Mouse (Mus musculus) hindbrain, embryonic 11.5 days (tissue): ENCODE results near the gene Acox3. TPM values are rescaled to one million over a fixed set of nuclear protein-coding genes. Genes with fewer than 3 reads are reported as not detected.

Experiments
- ATAC-seq: fragments of 200-750 bp; cut with Nextera tagmentation; 2 replicates; pipeline ENCODE4 v1.8.0; 2017; ENCODE audit warnings: mild to moderate bottlenecking, moderate TSS enrichment, moderate library complexity; ENCODE audit not compliant: low FRiP score
- DNase-seq: peaks from one replicate; pipeline ENCODE4 v3.0.0-alpha.2; 2015; ENCODE audit warnings: low spot score
- H3K27ac ChIP-seq: fragments of 300-500 bp; sonication (generic); 2 replicates; pipeline ENCODE4 v1.5.1; 2014; ENCODE audit warnings: mild to moderate bottlenecking, low read depth, low read length
- H3K27me3 ChIP-seq: fragments of 300-500 bp; sonication (generic); 2 replicates; pipeline ENCODE4 v1.6.1; 2014; ENCODE audit warnings: mild to moderate bottlenecking, low read length, moderate library complexity, mixed read lengths; ENCODE audit not compliant: control insufficient read depth, insufficient read depth
- H3K36me3 ChIP-seq: fragments of 300-500 bp; sonication (generic); 2 replicates; pipeline ENCODE4 v1.6.1; 2014; ENCODE audit warnings: mild to moderate bottlenecking, low read length, moderate library complexity, mixed read lengths; ENCODE audit not compliant: control insufficient read depth, insufficient read depth
- H3K4me1 ChIP-seq: fragments of 300-500 bp; sonication (generic); replicated peaks from 2 replicates; pipeline ENCODE4 v1.6.1; 2014; ENCODE audit warnings: low read length, mixed read lengths; ENCODE audit not compliant: control insufficient read depth, insufficient read depth
- H3K4me2 ChIP-seq: fragments of 300-500 bp; sonication (generic); replicated peaks from 2 replicates; pipeline ENCODE4 v1.6.1; 2014; ENCODE audit warnings: mild to moderate bottlenecking, low read depth, low read length
- H3K4me3 ChIP-seq: fragments of 300-500 bp; sonication (generic); 2 replicates; pipeline ENCODE4 v1.5.1; 2014; ENCODE audit warnings: low read depth, low read length
- H3K9ac ChIP-seq: fragments of 300-500 bp; sonication (generic); 2 replicates; pipeline ENCODE4 v1.6.1; 2014; ENCODE audit warnings: low read depth, low read length
- H3K9me3 ChIP-seq: fragments of 300-500 bp; sonication (generic); 2 replicates; pipeline ENCODE4 v1.6.1; 2016; ENCODE audit warnings: low read length; ENCODE audit not compliant: control insufficient read depth
- WGBS: fragments of 180-500 bp; shearing (Covaris S2); extraction: QIAGEN DNeasy Blood & Tissue Kit; methylation state at CpG from one replicate; pipeline ENCODE4 v1.1.7; 2014; 5-methylcytosine and 5-hydroxymethylcytosine counted together
- polyA plus RNA-seq: library from polyadenylated mRNA; unstranded; fragments of >200 nt; fragmentation: Nextera tagmentation; extraction: Ambion mirVana; gene quantifications from 2 replicates; pipeline ENCODE4 v1.2.1, GENCODE M21; 2014

Gene Acox3
- 14.7 and 15.1 TPM in 2 replicates for polyA plus RNA-seq

- H3K9ac ChIP-seq: peak within 1 kb of the TSS; percentile 40; the same call in 1 of the 2 replicates
- no peaks in the 10 kb centered on the region for H3K9me3 ChIP-seq
- H3K4me1 ChIP-seq: no peaks in the 10 kb centered on the region; the same call in 1 of the 2 replicates
- DNase-seq (peak; percentile 97), ATAC-seq (peak; percentile 94)
- no peaks in the 10 kb centered on the region for H3K36me3 ChIP-seq
- H3K4me2 ChIP-seq: peak within 1 kb of the TSS; percentile 40
- peak within 1 kb of the TSS; percentile 44 for H3K4me3 ChIP-seq
- no peaks in the 10 kb centered on the region for H3K27me3 ChIP-seq
- WGBS: 1% methylated on average over 35 of the region's 35 CpGs
- H3K27ac ChIP-seq: no peak within 1 kb of the TSS
Observed at GRCm38 (mm10) chr5:35582445-35583220, at the start of gene Acox3. Gene Acox3, plus strand, starts transcription at chr5:35583040.

GRCm38 (mm10) chr5:35536271-35536670 is 46.6 kb upstream of the Acox3 start:
- H3K27me3 ChIP-seq: peaks cover 2% of the 10 kb centered on the region; the same call in 1 of the 2 replicates
- H3K9ac ChIP-seq: no peak overlapping the region
- H3K27ac ChIP-seq: no peak overlapping the region
- H3K4me1 ChIP-seq: no peaks in the 10 kb centered on the region
- H3K4me3 ChIP-seq: no peak overlapping the region
- ATAC-seq: no peak
- peak; percentile 22 for DNase-seq
- H3K36me3 ChIP-seq: no peaks in the 10 kb centered on the region
- no peaks in the 10 kb centered on the region for H3K9me3 ChIP-seq
- no peak overlapping the region for H3K4me2 ChIP-seq
- WGBS: 72% methylated on average over 3 of the region's 3 CpGs

- Histone ChIP-seq H3K27me3 (no peaks in the 10 kb centered on the region), H3K36me3 (no peaks in the 10 kb centered on the region), H3K4me1 (no peaks in the 10 kb centered on the region), H3K9ac (no peak overlapping the region), H3K4me3 (no peak overlapping the region), H3K9me3 (no peaks in the 10 kb centered on the region), H3K27ac (no peak overlapping the region), H3K4me2 (no peak overlapping the region)
- 76% methylated on average over 1 of the region's 1 CpGs for WGBS
- ATAC-seq (no peak), DNase-seq (no peak)
Observed at GRCm38 (mm10) chr5:35537474-35537873, 45.4 kb upstream of the Acox3 start.

GRCm38 (mm10) chr5:35538022-35538421 is 44.8 kb upstream of the Acox3 start:
- 92% methylated on average over 3 of the region's 3 CpGs for WGBS
- no peaks in the 10 kb centered on the region for H3K9me3 ChIP-seq

GRCm38 (mm10) chr5:35539576-35539975 is 43.3 kb upstream of the Acox3 start:
- no peaks in the 10 kb centered on the region for H3K36me3 ChIP-seq
- 50% methylated on average over 4 of the region's 4 CpGs for WGBS

More at GRCm38 (mm10) chr5:35538022-35538421, 44.8 kb upstream of the Acox3 start:
- no peak overlapping the region for H3K27ac ChIP-seq
- DNase-seq (no peak), ATAC-seq (no peak)
- H3K4me1 ChIP-seq: no peaks in the 10 kb centered on the region
- H3K27me3 ChIP-seq: no peaks in the 10 kb centered on the region
- H3K4me3 ChIP-seq: no peak overlapping the region
- no peaks in the 10 kb centered on the region for H3K36me3 ChIP-seq
- no peak overlapping the region for H3K4me2 ChIP-seq
- no peak overlapping the region for H3K9ac ChIP-seq

DNA sequence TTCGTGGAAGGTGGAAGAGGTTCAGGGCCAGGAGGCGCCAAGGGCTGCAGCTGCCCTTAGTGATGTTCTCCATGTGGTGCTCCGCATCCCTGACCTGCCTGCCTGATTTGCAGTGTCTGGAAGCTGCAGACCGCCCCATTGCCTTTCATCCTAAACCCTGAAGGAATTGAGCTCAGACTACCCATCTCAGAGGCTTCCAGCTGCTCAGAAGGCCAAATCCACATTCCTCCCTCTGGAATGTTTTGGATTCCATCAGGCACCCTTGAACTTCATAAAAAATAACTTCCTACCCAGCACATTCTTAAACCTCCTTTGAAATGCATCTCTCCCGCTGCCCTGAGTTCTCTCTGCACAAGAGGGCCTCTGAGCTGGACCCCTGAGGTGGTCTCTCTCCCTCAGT is 42.3 kb upstream of the Acox3 start:
- no peak for DNase-seq
- no peak overlapping the region for H3K27ac ChIP-seq
- WGBS: 57% methylated on average over 5 of the region's 5 CpGs

More at GRCm38 (mm10) chr5:35539576-35539975, 43.3 kb upstream of the Acox3 start:
- Histone ChIP-seq H3K4me3 (no peak overlapping the region), H3K27me3 (no peaks in the 10 kb centered on the region), H3K4me1 (no peaks in the 10 kb centered on the region), H3K27ac (no peak overlapping the region), H3K9me3 (no peaks in the 10 kb centered on the region), H3K4me2 (no peak overlapping the region), H3K9ac (no peak overlapping the region)
- no peak for DNase-seq
- no peak for ATAC-seq

DNA sequence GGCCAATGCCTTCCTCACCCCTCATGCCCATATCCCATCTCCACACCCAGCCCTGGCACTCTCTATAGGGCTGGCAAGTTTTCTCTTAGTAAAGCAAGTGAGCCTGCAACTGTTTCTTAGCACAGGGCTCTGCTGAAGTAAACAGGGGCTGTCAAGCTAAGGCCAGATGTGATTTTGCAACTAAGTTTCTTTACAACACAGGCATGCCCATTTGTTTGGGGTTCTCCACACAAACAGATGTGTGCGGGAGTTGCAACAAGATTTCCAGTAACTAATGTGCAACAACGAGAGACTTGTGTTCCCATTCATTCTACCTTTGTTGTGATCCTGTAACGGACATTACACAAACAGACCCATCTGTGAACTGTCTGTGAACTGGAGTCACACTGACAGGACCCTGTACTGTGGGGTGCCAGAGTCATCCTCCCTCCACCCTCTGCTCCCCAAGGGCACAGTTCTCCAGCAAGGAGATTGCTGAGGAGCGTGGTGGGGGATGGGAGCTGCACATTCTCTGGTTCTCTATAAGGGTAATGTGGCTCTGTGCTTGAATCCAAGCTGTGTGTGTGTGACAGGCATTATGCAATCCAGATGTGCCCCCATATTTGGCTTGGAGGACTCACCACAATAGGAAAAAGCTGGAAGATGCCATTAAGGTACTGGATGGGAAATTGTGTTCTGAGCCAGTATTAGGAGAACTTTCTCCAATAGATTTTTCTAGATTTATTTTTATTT is 41.6 kb upstream of the Acox3 start:
- DNase-seq (peak; percentile 13), ATAC-seq (no peak)
- Histone ChIP-seq H3K9me3 (no peaks in the 10 kb centered on the region), H3K27ac (no peak overlapping the region), H3K4me2 (no peak overlapping the region), H3K27me3 (no peaks in the 10 kb centered on the region), H3K36me3 (no peaks in the 10 kb centered on the region), H3K9ac (no peak overlapping the region), H3K4me1 (no peaks in the 10 kb centered on the region), H3K4me3 (no peak overlapping the region)
- 67% methylated on average over 4 of the region's 4 CpGs for WGBS

More for the DNA sequence above, 42.3 kb upstream of the Acox3 start:
- no peaks in the 10 kb centered on the region for H3K4me1 ChIP-seq
- no peaks in the 10 kb centered on the region for H3K36me3 ChIP-seq
- ATAC-seq: no peak
- H3K9ac ChIP-seq: no peak overlapping the region
- H3K27me3 ChIP-seq: no peaks in the 10 kb centered on the region
- no peaks in the 10 kb centered on the region for H3K9me3 ChIP-seq
- no peak overlapping the region for H3K4me2 ChIP-seq
- no peak overlapping the region for H3K4me3 ChIP-seq

GRCm38 (mm10) chr5:35546127-35546526 is 36.7 kb upstream of the Acox3 start:
- no peak overlapping the region for H3K4me2 ChIP-seq
- no peaks in the 10 kb centered on the region for H3K4me1 ChIP-seq
- no peak overlapping the region for H3K4me3 ChIP-seq
- no peak overlapping the region for H3K27ac ChIP-seq
- ATAC-seq: no peak
- DNase-seq: no peak
- H3K9ac ChIP-seq: no peak overlapping the region
- no peaks in the 10 kb centered on the region for H3K27me3 ChIP-seq
- H3K36me3 ChIP-seq: no peaks in the 10 kb centered on the region
- no peaks in the 10 kb centered on the region for H3K9me3 ChIP-seq
